Mouse (Mus musculus) spleen, adult 2 months (tissue): Measurements from ENCODE around the gene Adcy5. TPM values are rescaled to one million over a fixed set of nuclear protein-coding genes. Genes with fewer than 3 reads are reported as not detected.

Experiments used
- DNase-seq, 2 experiments: peaks; one replicate each; pipeline versions ENCODE4 v3.0.0 to v3.0.0-alpha.2; 2012 to 2021; ENCODE audit warnings: low spot score in 2 of 2, low read depth in 1 of 2
- H3K27ac ChIP-seq: fragments of 200-500 bp; 2 replicates; pipeline ENCODE4 v1.5.1; 2012; ENCODE audit warnings: low read length, inconsistent platforms; ENCODE audit not compliant: insufficient read depth
- H3K27me3 ChIP-seq: fragments of 200-500 bp; 2 replicates; pipeline ENCODE4 v1.6.1; 2012; ENCODE audit warnings: mild to moderate bottlenecking, moderate library complexity, low read length, inconsistent platforms; ENCODE audit not compliant: control insufficient read depth, insufficient read depth
- H3K36me3 ChIP-seq: fragments of 200-500 bp; 2 replicates; pipeline ENCODE4 v1.6.1; 2012; ENCODE audit warnings: mild to moderate bottlenecking, low read length, inconsistent platforms; ENCODE audit not compliant: control insufficient read depth, insufficient read depth
- H3K4me1 ChIP-seq: fragments of 200-500 bp; 2 replicates; pipeline ENCODE4 v1.6.1; 2011; ENCODE audit warnings: inconsistent platforms; ENCODE audit not compliant: control insufficient read depth, insufficient read depth, insufficient read length
- H3K4me3 ChIP-seq: fragments of 200-500 bp; 2 replicates; pipeline ENCODE4 v1.5.1; 2011; ENCODE audit warnings: mild to moderate bottlenecking, inconsistent platforms; ENCODE audit not compliant: insufficient read depth, insufficient read length; ENCODE audit errors: extremely low read depth
- CTCF ChIP-seq: fragments of 200-500 bp; IDR thresholded peaks from 2 replicates; pipeline ENCODE4 v1.5.1; 2011; ENCODE audit warnings: mild to moderate bottlenecking, inconsistent platforms; ENCODE audit not compliant: insufficient read depth, insufficient read length, insufficient replicate concordance; ENCODE audit errors: extremely low read depth
- POLR2A ChIP-seq: fragments of 200-500 bp; IDR thresholded peaks from 2 replicates; pipeline ENCODE4 v1.6.1; 2011; ENCODE audit warnings: low read depth, low read length, inconsistent platforms
- WGBS: fragments of 180-500 bp; shearing (Covaris S2); methylation state at CpG from one replicate; pipeline ENCODE4 v1.1.7; 2018; 5-methylcytosine and 5-hydroxymethylcytosine counted together
- polyA plus RNA-seq: library from polyadenylated mRNA; depleted of rRNA; stranded (reverse); fragments of >200 nt; gene quantifications from 2 replicates; pipeline ENCODE4 v1.2.3, GENCODE M21; 2012

The Adcy5 gene
- polyA plus RNA-seq, 1 experiment = 6.8 TPM

- 86% methylated on average over 11 of the region's 11 CpGs for WGBS
- TF ChIP-seq POLR2A (no peak), CTCF (no peak)
- no peaks in the 10 kb centered on the region for H3K4me1 ChIP-seq
- no peak for DNase-seq
- no peak overlapping the region for H3K27ac ChIP-seq
- no peaks in the 10 kb centered on the region for H3K27me3 ChIP-seq
- H3K4me3 ChIP-seq = no peak overlapping the region
- no peaks in the 10 kb centered on the region for H3K36me3 ChIP-seq
Observed at GRCm38 (mm10) chr16:35189420-35190141, 34.9 kb downstream of the Adcy5 start.

GRCm38 (mm10) chr16:35190777-35191176 lies 36.1 kb downstream of the Adcy5 start:
- WGBS = 34% methylated on average over 7 of the region's 7 CpGs

GRCm38 (mm10) chr16:35191271-35191670 lies 36.6 kb downstream of the Adcy5 start:
- Histone ChIP-seq H3K4me1 (no peaks in the 10 kb centered on the region), H3K27ac (no peak overlapping the region), H3K4me3 (no peak overlapping the region), H3K36me3 (no peaks in the 10 kb centered on the region), H3K27me3 (no peaks in the 10 kb centered on the region)
- no peak for DNase-seq
- 83% methylated on average over 7 of the region's 7 CpGs for WGBS
- no peak for TF ChIP-seq POLR2A
- TF ChIP-seq CTCF = no peak

More at GRCm38 (mm10) chr16:35190777-35191176, 36.1 kb downstream of the Adcy5 start:
- TF ChIP-seq CTCF = no peak
- no peak for TF ChIP-seq POLR2A
- H3K36me3 ChIP-seq = no peaks in the 10 kb centered on the region
- no peaks in the 10 kb centered on the region for H3K27me3 ChIP-seq
- no peak overlapping the region for H3K27ac ChIP-seq
- no peaks in the 10 kb centered on the region for H3K4me1 ChIP-seq
- no peak for DNase-seq
- H3K4me3 ChIP-seq = no peak overlapping the region

- WGBS = 89% methylated on average over 4 of the region's 4 CpGs
- Histone ChIP-seq H3K4me1 (no peaks in the 10 kb centered on the region), H3K36me3 (no peaks in the 10 kb centered on the region), H3K27ac (peak overlapping the region; percentile 13; the same call in 1 of the 2 replicates), H3K4me3 (no peak overlapping the region), H3K27me3 (no peaks in the 10 kb centered on the region)
- TF ChIP-seq POLR2A = no peak
- TF ChIP-seq CTCF = no peak
- no peak for DNase-seq
Observed at GRCm38 (mm10) chr16:35192471-35192870, 37.8 kb downstream of the Adcy5 start.

GRCm38 (mm10) chr16:35193357-35193756 lies 38.7 kb downstream of the Adcy5 start:
- TF ChIP-seq CTCF = no peak
- TF ChIP-seq POLR2A = no peak
- no peak for DNase-seq
- WGBS = 95% methylated on average over 3 of the region's 3 CpGs
- no peak overlapping the region for H3K27ac ChIP-seq
- H3K36me3 ChIP-seq = no peaks in the 10 kb centered on the region
- H3K4me3 ChIP-seq = no peak overlapping the region
- H3K27me3 ChIP-seq = no peaks in the 10 kb centered on the region
- H3K4me1 ChIP-seq = no peaks in the 10 kb centered on the region

GRCm38 (mm10) chr16:35199721-35200431 lies 45.2 kb downstream of the Adcy5 start:
- Histone ChIP-seq H3K36me3 (no peaks in the 10 kb centered on the region), H3K27me3 (no peaks in the 10 kb centered on the region), H3K27ac (no peak overlapping the region), H3K4me3 (no peak overlapping the region), H3K4me1 (no peaks in the 10 kb centered on the region)
- TF ChIP-seq CTCF (no peak), POLR2A (no peak)
- no peak for DNase-seq
- 92% methylated on average over 6 of the region's 6 CpGs for WGBS
